Mouse (Mus musculus): Measurements from ENCODE around the gene St3gal2. TPM values are rescaled to one million over a fixed set of nuclear protein-coding genes. Genes with fewer than 3 reads are reported as not detected.
"Not testable (repeated sequence)": the region's sequence is repeated elsewhere in the genome, so short reads cannot be mapped to it uniquely, and the experiment has no call there.

St3gal2 gene
- polyA plus RNA-seq, 1 experiment from 2014 or later = 25.2 TPM

GRCm38 (mm10) chr8:110894851-110895250 is 24.9 kb upstream of the St3gal2 start:
- Histone ChIP-seq H3K4me2 (no peak overlapping the region), H3K4me3 (no peak overlapping the region), H3K9ac (no peak overlapping the region), H3K4me1 (replicated peaks) (no peaks in the 10 kb centered on the region), H3K9me3 (no peaks in the 10 kb centered on the region), H3K27me3 (no peaks in the 10 kb centered on the region), H3K36me3 (peaks cover 40% of the 10 kb centered on the region), H3K27ac (replicated peaks) (no peak overlapping the region)
- ATAC-seq (ENCODE audit: low read depth) = no peak
- 87% methylated on average over 10 of the region's 10 CpGs for WGBS

- no peak overlapping the region for H3K4me3 ChIP-seq
- no peak overlapping the region for H3K27ac ChIP-seq (replicated peaks)
- no peaks in the 10 kb centered on the region for H3K27me3 ChIP-seq
- ATAC-seq (ENCODE audit: low read depth) = no peak
- H3K9ac ChIP-seq = no peak overlapping the region
- no peaks in the 10 kb centered on the region for H3K4me1 ChIP-seq (replicated peaks)
- peaks cover 38% of the 10 kb centered on the region for H3K36me3 ChIP-seq
- H3K4me2 ChIP-seq = no peak overlapping the region
- 90% methylated on average over 6 of the region's 9 CpGs for WGBS
- no peaks in the 10 kb centered on the region for H3K9me3 ChIP-seq
Observed at GRCm38 (mm10) chr8:110895254-110895653, 24.5 kb upstream of the St3gal2 start.

GRCm38 (mm10) chr8:110895812-110896211 is 23.9 kb upstream of the St3gal2 start:
- no peak overlapping the region for H3K27ac ChIP-seq (replicated peaks)
- no peaks in the 10 kb centered on the region for H3K9me3 ChIP-seq
- no peaks in the 10 kb centered on the region for H3K27me3 ChIP-seq
- no peak overlapping the region for H3K4me3 ChIP-seq
- 94% methylated on average over 13 of the region's 13 CpGs for WGBS
- no peak overlapping the region for H3K9ac ChIP-seq
- peaks cover 38% of the 10 kb centered on the region for H3K36me3 ChIP-seq
- H3K4me1 ChIP-seq (replicated peaks) = no peaks in the 10 kb centered on the region
- H3K4me2 ChIP-seq = no peak overlapping the region
- no peak for ATAC-seq (ENCODE audit: low read depth)

GRCm38 (mm10) chr8:110897495-110897894 is 22.2 kb upstream of the St3gal2 start:
- no peaks in the 10 kb centered on the region for H3K27me3 ChIP-seq
- WGBS = 93% methylated on average over 6 of the region's 6 CpGs
- no peak overlapping the region for H3K27ac ChIP-seq (replicated peaks)
- peaks cover 34% of the 10 kb centered on the region for H3K36me3 ChIP-seq
- no peak for ATAC-seq (ENCODE audit: low read depth)
- H3K4me1 ChIP-seq (replicated peaks) = peaks cover 6% of the 10 kb centered on the region
- no peak overlapping the region for H3K4me2 ChIP-seq
- no peaks in the 10 kb centered on the region for H3K9me3 ChIP-seq
- no peak overlapping the region for H3K9ac ChIP-seq
- no peak overlapping the region for H3K4me3 ChIP-seq

- Histone ChIP-seq H3K9me3 (no peaks in the 10 kb centered on the region), H3K4me3 (no peak overlapping the region), H3K9ac (no peak overlapping the region), H3K36me3 (peaks cover 19% of the 10 kb centered on the region), H3K27me3 (no peaks in the 10 kb centered on the region), H3K27ac (replicated peaks) (no peak overlapping the region), H3K4me2 (no peak overlapping the region), H3K4me1 (replicated peaks) (peaks cover 6% of the 10 kb centered on the region)
- ATAC-seq (ENCODE audit: low read depth) = no peak
- 86% methylated on average over 3 of the region's 3 CpGs for WGBS
Observed at GRCm38 (mm10) chr8:110901056-110901455, 18.7 kb upstream of the St3gal2 start.

GRCm38 (mm10) chr8:110901839-110902578 is 17.7 kb upstream of the St3gal2 start, which contains the start of gene Fuk:
TSS of gene Fuk (minus strand) at chr8:110902488.
- no peaks in the 10 kb centered on the region for H3K9me3 ChIP-seq
- peak within 1 kb of the TSS; percentile 67 for H3K4me2 ChIP-seq
- peaks cover 6% of the 10 kb centered on the region for H3K4me1 ChIP-seq (replicated peaks)
- ATAC-seq (ENCODE audit: low read depth) = peak; percentile 96
- no peak within 1 kb of the TSS for H3K27ac ChIP-seq (replicated peaks)
- 3% methylated on average over 30 of the region's 30 CpGs for WGBS
- H3K4me3 ChIP-seq = peak within 1 kb of the TSS; percentile 68
- peak within 1 kb of the TSS; percentile 83 for H3K9ac ChIP-seq
- H3K36me3 ChIP-seq = peaks cover 19% of the 10 kb centered on the region
- H3K27me3 ChIP-seq = no peaks in the 10 kb centered on the region

GRCm38 (mm10) chr8:110902579-110902965 is 17.1 kb upstream of the St3gal2 start:
- peak; percentile 28; the same call in 1 of the 2 replicates for ATAC-seq (ENCODE audit: low read depth)
- Histone ChIP-seq H3K4me3 (peak overlapping the region; percentile 68), H3K4me1 (replicated peaks) (peaks cover 6% of the 10 kb centered on the region), H3K27me3 (no peaks in the 10 kb centered on the region), H3K36me3 (peaks cover 16% of the 10 kb centered on the region), H3K27ac (replicated peaks) (no peak overlapping the region), H3K9me3 (no peaks in the 10 kb centered on the region), H3K9ac (no peak overlapping the region), H3K4me2 (peak overlapping the region; percentile 67)
- 61% methylated on average over 2 of the region's 2 CpGs for WGBS

- Histone ChIP-seq H3K4me3 (no peak overlapping the region), H3K9ac (no peak overlapping the region), H3K4me1 (replicated peaks) (peaks cover 6% of the 10 kb centered on the region), H3K4me2 (no peak overlapping the region), H3K27me3 (no peaks in the 10 kb centered on the region), H3K36me3 (no peaks in the 10 kb centered on the region), H3K9me3 (no peaks in the 10 kb centered on the region), H3K27ac (replicated peaks) (no peak overlapping the region)
- no peak for ATAC-seq (ENCODE audit: low read depth)
- WGBS = 85% methylated on average over 6 of the region's 6 CpGs
Observed at GRCm38 (mm10) chr8:110905404-110905803, 14.3 kb upstream of the St3gal2 start.

- Histone ChIP-seq H3K9ac (no peak overlapping the region), H3K27ac (replicated peaks) (no peak overlapping the region), H3K9me3 (no peaks in the 10 kb centered on the region), H3K27me3 (no peaks in the 10 kb centered on the region), H3K36me3 (no peaks in the 10 kb centered on the region), H3K4me2 (no peak overlapping the region), H3K4me3 (no peak overlapping the region), H3K4me1 (replicated peaks) (peaks cover 3% of the 10 kb centered on the region)
- no peak for ATAC-seq (ENCODE audit: low read depth)
- WGBS = 92% methylated on average over 1 of the region's 1 CpGs
Observed at GRCm38 (mm10) chr8:110906682-110907081, 13.0 kb upstream of the St3gal2 start.

GRCm38 (mm10) chr8:110909850-110910249 is 9.9 kb upstream of the St3gal2 start:
- H3K4me3 ChIP-seq; H3K4me1 ChIP-seq (replicated peaks); ATAC-seq (ENCODE audit: low read depth); H3K4me2 ChIP-seq; H3K36me3 ChIP-seq; H3K27me3 ChIP-seq; H3K9ac ChIP-seq; H3K27ac ChIP-seq (replicated peaks); H3K9me3 ChIP-seq: not testable (repeated sequence)

GRCm38 (mm10) chr8:110911576-110912570 is 7.8 kb upstream of the St3gal2 start:
- WGBS = 87% methylated on average over 15 of the region's 15 CpGs
- Histone ChIP-seq H3K27me3 (no peaks in the 10 kb centered on the region), H3K36me3 (no peaks in the 10 kb centered on the region), H3K4me2 (no peak overlapping the region), H3K27ac (replicated peaks) (no peak overlapping the region), H3K9ac (no peak overlapping the region), H3K9me3 (no peaks in the 10 kb centered on the region), H3K4me1 (replicated peaks) (no peaks in the 10 kb centered on the region), H3K4me3 (no peak overlapping the region)
- no peak for ATAC-seq (ENCODE audit: low read depth)

GRCm38 (mm10) chr8:110917415-110917814 is 2.3 kb upstream of the St3gal2 start:
- no peak overlapping the region for H3K4me2 ChIP-seq
- H3K27me3 ChIP-seq = no peaks in the 10 kb centered on the region
- H3K9me3 ChIP-seq = no peaks in the 10 kb centered on the region
- 48% methylated on average over 2 of the region's 2 CpGs for WGBS
- no peak overlapping the region for H3K4me3 ChIP-seq
- no peaks in the 10 kb centered on the region for H3K36me3 ChIP-seq
- no peak for ATAC-seq (ENCODE audit: low read depth)
- H3K4me1 ChIP-seq (replicated peaks) = peaks cover 34% of the 10 kb centered on the region
- H3K9ac ChIP-seq = no peak overlapping the region
- no peak overlapping the region for H3K27ac ChIP-seq (replicated peaks)

Measured in neural tube, embryonic 13.5 days (tissue).